Mouse (Mus musculus) T-cell, adult 66 days (primary cell): ENCODE data around the gene Grhl3. TPM values are rescaled to one million over a fixed set of nuclear protein-coding genes. Genes with fewer than 3 reads are reported as not detected.

Experiments
- total RNA-seq, 2 experiments: library from RNA; stranded (reverse); gene quantifications; 3 replicates in 1 of 2; 4 replicates in 1 of 2; pipeline ENCODE4 v1.2.4; 2023

Gene Grhl3
- total RNA-seq = not detected

GRCm38 (mm10) chr4:135573251-135573808 is at the start of gene Grhl3:
TSS of gene Grhl3 (minus strand) at chr4:135573630.

GRCm38 (mm10) chr4:135494521-135495396 is 78.7 kb downstream of the Grhl3 start, which contains the start of the genes Stpg1 and Nipal3:
TSS of gene Stpg1 (plus strand) at chr4:135494790.
TSS of gene Nipal3 (minus strand) at chr4:135495038.

Other genes starting within 250 kb of the Grhl3 start
- gene Srrm1, start 220.3 kb downstream of the Grhl3 start, total RNA-seq = 100 to 1,000 TPM; 285 to 340 TPM
- 1 to 10 TPM in 1 of 2 experiments, under 1 TPM in 1; 0.92 to 2.7 TPM for gene Ncmap, start 175.4 kb downstream of the Grhl3 start, total RNA-seq
- gene Rcan3, start 139.8 kb downstream of the Grhl3 start, total RNA-seq = 10 to 100 TPM; 20.1 to 22.2 TPM
- gene Stpg1, start 78.8 kb downstream of the Grhl3 start, total RNA-seq = not detected
- 10 to 100 TPM; 64.7 to 66.4 TPM for gene Nipal3, start 78.6 kb downstream of the Grhl3 start, total RNA-seq
- gene Ifnlr1, start 112.7 kb upstream of the Grhl3 start, total RNA-seq = not detected
- gene Il22ra1, start 154.5 kb upstream of the Grhl3 start, total RNA-seq = not detected
- not detected for gene Myom3, start 186.1 kb upstream of the Grhl3 start, total RNA-seq